Mouse (Mus musculus) spleen, adult 2 months (tissue): ENCODE data around the gene Oxsr1.

ENCODE experiments used
- CTCF ChIP-seq: fragments of 200-500 bp; IDR thresholded peaks from 2 replicates; pipeline ENCODE4 v1.5.1; 2011; ENCODE audit warnings: mild to moderate bottlenecking, inconsistent platforms; ENCODE audit not compliant: insufficient read depth, insufficient read length, insufficient replicate concordance; ENCODE audit errors: extremely low read depth
- POLR2A ChIP-seq: fragments of 200-500 bp; IDR thresholded peaks from 2 replicates; pipeline ENCODE4 v1.6.1; 2011; ENCODE audit warnings: low read depth, low read length, inconsistent platforms

- TF ChIP-seq CTCF, result no peak
- TF ChIP-seq POLR2A, result no peak
Measured at GRCm38 (mm10) chr9:119371251-119371650, 49.0 kb upstream of the Oxsr1 start.
